Mouse (Mus musculus): ENCODE data around the gene Slc25a36. TPM values are rescaled to one million over a fixed set of nuclear protein-coding genes. Genes with fewer than 3 reads are reported as not detected.

The Slc25a36 gene
- polyA plus RNA-seq, 1 experiment from 2014 or later = 98.3 TPM

DNA sequence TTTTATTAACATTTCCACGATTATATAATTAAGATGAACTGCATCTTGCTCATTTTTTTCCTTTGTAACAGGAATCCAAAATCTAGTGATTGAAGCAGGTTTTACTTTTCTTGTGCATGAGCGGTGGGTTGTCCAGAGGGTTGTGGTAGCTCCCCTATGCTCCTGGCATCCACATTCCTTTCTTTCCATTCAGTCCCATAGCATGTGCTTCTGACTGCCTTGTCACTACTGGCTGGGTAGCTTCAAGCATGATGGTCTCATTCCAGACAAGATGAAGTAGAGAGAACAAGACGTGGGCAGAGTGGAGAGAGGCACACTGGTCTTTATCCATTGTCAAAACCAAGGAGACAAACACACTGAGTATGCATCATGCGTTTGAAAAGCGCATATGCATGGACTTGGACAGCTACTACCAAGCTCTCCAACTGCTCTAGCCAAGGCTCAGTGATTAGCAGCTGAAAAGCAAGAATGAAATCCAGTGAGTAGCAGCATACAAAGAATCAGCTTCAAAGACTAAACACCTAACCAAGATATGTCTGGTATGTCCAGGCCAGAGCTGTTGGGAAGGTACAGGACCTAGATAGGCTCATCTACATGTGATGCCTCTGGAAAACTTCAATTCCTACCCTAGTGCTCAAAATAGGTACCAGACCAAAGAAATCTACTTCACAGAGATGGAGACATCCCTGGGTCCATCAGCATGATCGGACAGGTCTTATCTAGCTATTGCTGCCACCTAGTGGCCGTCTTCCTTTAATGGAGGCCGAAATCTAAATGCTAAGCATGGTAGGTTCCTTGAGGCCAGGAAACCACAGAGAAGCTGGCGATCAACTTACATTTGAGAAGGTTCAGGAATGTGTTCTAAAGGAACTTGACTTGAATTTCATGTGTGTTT is 42.5 kb downstream of the Slc25a36 start:
- H3K9me3 ChIP-seq (replicated peaks) = no peaks in the 10 kb centered on the region
- H3K9ac ChIP-seq = no peak overlapping the region
- peaks cover 14% of the 10 kb centered on the region for H3K36me3 ChIP-seq
- no peaks in the 10 kb centered on the region for H3K27me3 ChIP-seq (replicated peaks)
- 53% methylated on average over 9 of the region's 9 CpGs for WGBS
- H3K27ac ChIP-seq (ENCODE audit: poor library complexity, severe bottlenecking) = no peak overlapping the region
- H3K4me2 ChIP-seq = no peak overlapping the region
- no peak overlapping the region for H3K4me3 ChIP-seq
- ATAC-seq (ENCODE audit: insufficient number of reproducible peaks, low FRiP score) = peak; percentile 33; the same call in 1 of the 2 replicates
- 0 out of 2 replicates have a peak, but pooled peaks cover 3% of the 10 kb centered on the region for H3K4me1 ChIP-seq (replicated peaks)

DNA sequence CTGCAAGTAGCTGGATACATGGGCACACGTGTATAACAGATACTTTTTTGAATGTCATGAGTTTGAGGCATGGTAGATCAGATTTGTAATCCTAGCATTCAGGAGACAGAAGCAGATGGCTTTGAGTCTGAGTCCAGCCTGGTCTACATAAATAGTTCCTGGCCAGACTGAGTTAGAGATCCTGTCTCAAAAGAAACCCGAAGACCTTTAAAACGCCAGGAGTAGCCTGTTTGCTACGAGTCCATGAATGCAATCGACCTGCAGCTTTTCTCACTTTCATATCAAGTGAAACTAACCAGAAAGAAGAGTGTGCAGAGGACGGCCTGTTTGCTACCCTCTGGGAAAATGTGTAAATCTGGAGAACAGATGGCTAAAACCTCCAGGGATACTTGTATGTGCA is 43.2 kb downstream of the Slc25a36 start:
- H3K36me3 ChIP-seq = peaks cover 12% of the 10 kb centered on the region; the same call in 1 of the 2 replicates
- H3K9ac ChIP-seq = no peak overlapping the region
- WGBS = 82% methylated on average over 6 of the region's 6 CpGs
- 0 out of 2 replicates have a peak, but pooled peaks cover 3% of the 10 kb centered on the region for H3K4me1 ChIP-seq (replicated peaks)
- no peak overlapping the region for H3K27ac ChIP-seq (ENCODE audit: poor library complexity, severe bottlenecking)
- no peak overlapping the region for H3K4me2 ChIP-seq
- no peak overlapping the region for H3K4me3 ChIP-seq
- ATAC-seq (ENCODE audit: insufficient number of reproducible peaks, low FRiP score) = no peak
- no peaks in the 10 kb centered on the region for H3K9me3 ChIP-seq (replicated peaks)
- no peaks in the 10 kb centered on the region for H3K27me3 ChIP-seq (replicated peaks)

DNA sequence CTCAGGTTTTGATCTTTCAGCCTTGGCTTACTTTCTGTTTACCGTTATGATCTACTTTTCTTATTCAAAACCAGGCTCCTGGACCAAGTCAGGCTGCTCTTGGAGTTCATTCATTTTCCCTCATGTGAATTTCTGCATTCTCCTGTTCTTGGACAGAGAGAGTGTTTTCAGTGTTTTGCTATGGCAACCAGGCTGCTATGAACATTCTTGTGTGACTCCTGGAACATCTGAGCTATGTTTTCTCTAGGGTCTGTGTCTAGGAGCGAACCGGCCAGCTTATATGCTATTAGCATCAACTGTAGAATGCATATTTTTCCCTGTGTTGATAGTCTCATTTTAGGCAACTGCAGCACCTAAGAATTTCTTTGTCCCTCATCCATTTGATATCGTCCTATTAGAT is 45.1 kb downstream of the Slc25a36 start:
- Histone ChIP-seq H3K36me3 (peaks cover 5% of the 10 kb centered on the region; the same call in 1 of the 2 replicates), H3K27ac (ENCODE audit: poor library complexity, severe bottlenecking) (no peak overlapping the region), H3K4me1 (replicated peaks) (peaks cover 9% of the 10 kb centered on the region), H3K9ac (no peak overlapping the region), H3K4me2 (no peak overlapping the region), H3K4me3 (no peak overlapping the region), H3K9me3 (replicated peaks) (no peaks in the 10 kb centered on the region), H3K27me3 (replicated peaks) (no peaks in the 10 kb centered on the region)
- ATAC-seq (ENCODE audit: insufficient number of reproducible peaks, low FRiP score) = no peak
- 78% methylated on average over 4 of the region's 4 CpGs for WGBS

DNA sequence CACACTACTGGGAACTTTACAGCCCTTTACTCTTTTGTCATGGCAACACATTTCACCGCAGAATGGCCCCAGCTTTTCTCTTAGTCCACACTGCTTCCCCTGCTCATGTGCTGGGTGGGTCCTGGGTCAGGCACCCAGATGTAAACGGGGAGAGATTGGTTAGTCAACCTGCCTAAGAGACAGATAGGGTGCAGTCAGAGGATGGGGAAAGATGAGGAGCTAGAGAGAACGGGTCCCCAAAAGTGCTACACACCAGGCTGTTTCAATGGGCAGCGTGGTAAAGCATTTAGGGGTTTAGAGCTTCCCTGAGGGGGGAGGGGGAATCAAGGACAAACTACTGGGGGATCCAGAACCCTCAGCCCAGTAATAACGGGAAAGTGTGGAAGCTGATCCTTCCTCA is 45.7 kb downstream of the Slc25a36 start:
- Histone ChIP-seq H3K9me3 (replicated peaks) (no peaks in the 10 kb centered on the region), H3K4me3 (no peak overlapping the region), H3K4me1 (replicated peaks) (peaks cover 13% of the 10 kb centered on the region), H3K9ac (no peak overlapping the region), H3K4me2 (no peak overlapping the region), H3K27ac (ENCODE audit: poor library complexity, severe bottlenecking) (no peak overlapping the region), H3K36me3 (peaks cover 5% of the 10 kb centered on the region; the same call in 1 of the 2 replicates), H3K27me3 (replicated peaks) (no peaks in the 10 kb centered on the region)
- WGBS = 78% methylated on average over 5 of the region's 5 CpGs
- no peak for ATAC-seq (ENCODE audit: insufficient number of reproducible peaks, low FRiP score)

DNA sequence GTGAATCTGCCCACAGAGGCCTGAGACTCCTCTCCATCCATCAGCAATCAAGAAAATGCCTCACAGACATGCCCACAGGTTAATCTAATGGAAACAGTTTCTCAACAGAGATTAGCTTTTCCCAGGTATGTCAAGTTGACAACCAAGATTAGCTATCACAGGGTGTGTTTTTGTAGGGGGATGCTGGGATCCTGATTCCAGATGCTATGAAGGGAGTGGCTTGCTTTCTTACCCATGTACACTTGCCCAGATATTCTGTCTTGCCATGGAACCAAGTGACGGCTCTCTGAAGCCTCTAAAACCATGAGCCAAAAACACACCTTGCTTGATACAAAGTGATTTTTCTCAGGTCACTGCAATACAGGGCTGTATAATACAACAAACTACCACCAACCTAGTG is 46.8 kb downstream of the Slc25a36 start:
- H3K4me2 ChIP-seq = no peak overlapping the region

DNA sequence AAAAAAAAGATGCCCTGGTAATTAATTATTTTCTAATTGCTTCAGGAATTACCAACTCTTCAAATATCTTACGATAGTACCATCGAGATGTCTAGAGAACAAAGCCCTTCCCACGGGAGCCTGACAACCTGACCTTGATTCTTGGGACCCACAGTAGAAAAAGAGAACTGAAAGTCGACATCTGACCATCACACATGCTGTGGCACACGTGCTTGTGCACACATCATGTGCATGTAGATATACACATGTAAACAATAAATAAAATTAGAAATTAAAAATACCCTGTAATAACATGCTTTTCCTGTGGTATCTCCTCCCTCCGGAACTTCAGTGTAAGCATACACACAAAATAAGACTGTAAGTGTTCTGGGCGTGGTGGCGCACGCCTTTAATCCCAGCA is 49.3 kb downstream of the Slc25a36 start:
- H3K9me3 ChIP-seq (replicated peaks) = no peaks in the 10 kb centered on the region
- H3K4me1 ChIP-seq (replicated peaks) = peaks cover 13% of the 10 kb centered on the region
- no peaks in the 10 kb centered on the region for H3K36me3 ChIP-seq
- no peak overlapping the region for H3K4me2 ChIP-seq
- no peaks in the 10 kb centered on the region for H3K27me3 ChIP-seq (replicated peaks)
- no peak overlapping the region for H3K27ac ChIP-seq (ENCODE audit: poor library complexity, severe bottlenecking)
- no peak overlapping the region for H3K9ac ChIP-seq
- H3K4me3 ChIP-seq = no peak overlapping the region
- ATAC-seq (ENCODE audit: insufficient number of reproducible peaks, low FRiP score) = no peak
- WGBS = 92% methylated on average over 9 of the region's 9 CpGs

More for the DNA sequence above, 46.8 kb downstream of the Slc25a36 start:
- Histone ChIP-seq H3K4me1 (replicated peaks) (peaks cover 13% of the 10 kb centered on the region), H3K9me3 (replicated peaks) (no peaks in the 10 kb centered on the region), H3K27ac (ENCODE audit: poor library complexity, severe bottlenecking) (no peak overlapping the region), H3K36me3 (peaks cover 5% of the 10 kb centered on the region; the same call in 1 of the 2 replicates), H3K4me3 (no peak overlapping the region), H3K27me3 (replicated peaks) (no peaks in the 10 kb centered on the region), H3K9ac (no peak overlapping the region)
- WGBS = 79% methylated on average over 1 of the region's 1 CpGs
- no peak for ATAC-seq (ENCODE audit: insufficient number of reproducible peaks, low FRiP score)

DNA sequence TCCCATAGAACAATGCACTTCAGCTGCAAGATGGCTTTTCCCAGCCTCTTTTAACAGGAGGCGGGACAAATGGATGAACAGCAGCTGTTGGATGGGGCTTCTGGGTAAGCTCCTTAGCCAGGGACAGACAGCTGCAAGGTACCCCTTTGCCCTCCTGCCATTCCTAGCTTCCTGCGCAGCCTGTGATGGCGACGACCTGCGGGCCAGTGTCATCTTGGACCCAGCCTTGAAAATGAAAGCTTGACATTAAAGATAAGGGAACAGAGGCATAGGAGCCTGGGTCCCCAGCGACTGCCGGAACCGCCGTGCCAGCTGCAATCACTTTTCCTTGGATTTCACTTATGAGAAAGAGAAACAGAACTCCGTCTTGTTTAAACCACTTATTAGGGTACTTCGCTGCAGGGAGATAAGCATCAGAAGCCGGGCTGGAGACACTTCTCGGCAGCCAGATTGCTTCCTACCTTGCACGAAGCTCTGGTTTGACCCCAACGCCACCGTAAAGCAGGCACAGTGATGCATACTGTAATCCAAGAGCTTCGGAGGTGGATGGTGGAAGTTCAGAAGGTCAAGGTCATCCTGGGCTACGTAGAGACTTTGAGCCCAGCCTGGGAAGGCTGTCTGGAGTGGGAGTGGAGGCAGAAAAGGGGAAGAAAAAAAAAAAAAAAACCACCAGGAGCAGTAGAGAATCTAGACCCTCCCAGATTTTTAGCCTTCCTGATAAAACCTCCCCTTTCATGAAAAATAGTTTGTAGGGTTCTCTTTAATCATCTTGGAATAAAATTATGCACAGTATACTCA is 54.2 kb downstream of the Slc25a36 start:
- ATAC-seq (ENCODE audit: insufficient number of reproducible peaks, low FRiP score) = no peak
- H3K4me1 ChIP-seq (replicated peaks) = peaks cover 24% of the 10 kb centered on the region
- H3K27ac ChIP-seq (ENCODE audit: poor library complexity, severe bottlenecking) = no peak overlapping the region
- H3K9ac ChIP-seq = no peak overlapping the region
- peak overlapping the region; percentile 59 for H3K4me2 ChIP-seq
- H3K4me3 ChIP-seq = peak overlapping the region; percentile 25
- H3K27me3 ChIP-seq (replicated peaks) = no peaks in the 10 kb centered on the region
- WGBS = 35% methylated on average over 18 of the region's 18 CpGs
- H3K36me3 ChIP-seq = no peaks in the 10 kb centered on the region
- no peaks in the 10 kb centered on the region for H3K9me3 ChIP-seq (replicated peaks)

DNA sequence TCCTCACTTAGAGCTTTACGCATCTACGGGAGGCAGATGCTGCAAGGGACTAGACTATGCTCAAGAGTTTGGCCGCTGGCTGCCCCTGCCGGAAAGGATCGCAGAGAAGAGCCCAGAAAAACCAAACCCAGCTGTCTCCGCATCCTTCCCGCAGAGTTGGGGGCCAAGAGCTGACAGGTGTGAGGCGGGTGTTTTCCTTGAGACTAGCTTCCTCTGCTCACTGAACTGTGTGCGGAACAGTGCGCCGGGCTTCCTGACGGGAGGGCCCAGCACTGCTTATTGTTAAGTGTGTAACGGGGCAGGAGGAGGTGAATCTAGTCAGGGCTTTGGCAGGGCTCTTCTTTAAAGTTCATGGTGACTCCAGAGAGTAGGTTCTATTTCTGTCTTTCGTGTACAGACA is 55.1 kb downstream of the Slc25a36 start:
- no peaks in the 10 kb centered on the region for H3K36me3 ChIP-seq
- H3K27ac ChIP-seq (ENCODE audit: poor library complexity, severe bottlenecking) = no peak overlapping the region
- H3K4me3 ChIP-seq = no peak overlapping the region
- peaks cover 19% of the 10 kb centered on the region for H3K4me1 ChIP-seq (replicated peaks)
- H3K9ac ChIP-seq = no peak overlapping the region
- ATAC-seq (ENCODE audit: insufficient number of reproducible peaks, low FRiP score) = no peak
- peak overlapping the region; percentile 2; the same call in 1 of the 2 replicates for H3K4me2 ChIP-seq
- no peaks in the 10 kb centered on the region for H3K9me3 ChIP-seq (replicated peaks)
- 61% methylated on average over 14 of the region's 14 CpGs for WGBS
- no peaks in the 10 kb centered on the region for H3K27me3 ChIP-seq (replicated peaks)

DNA sequence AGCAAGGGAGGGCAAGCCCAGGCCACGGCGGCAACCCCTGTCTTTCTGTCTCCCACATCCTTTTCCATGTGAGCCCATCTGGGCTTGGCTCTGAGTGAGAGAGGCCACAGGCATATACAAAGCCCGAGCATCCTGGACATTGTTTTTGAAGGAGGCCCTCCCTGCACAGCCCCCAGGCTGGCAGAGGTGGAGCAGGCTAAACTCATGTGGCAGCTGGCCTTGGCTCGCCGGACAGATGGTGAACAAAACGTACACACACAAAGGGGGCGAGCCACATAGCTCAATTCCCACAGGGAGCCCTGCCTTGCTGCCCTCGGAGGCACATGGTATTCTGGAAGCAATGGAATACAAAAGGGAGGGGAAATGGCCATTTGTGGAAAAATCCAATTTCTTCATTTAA is 59.8 kb downstream of the Slc25a36 start:
- peaks cover 6% of the 10 kb centered on the region for H3K4me1 ChIP-seq (replicated peaks)
- no peak for ATAC-seq (ENCODE audit: insufficient number of reproducible peaks, low FRiP score)
- H3K4me3 ChIP-seq = no peak overlapping the region
- WGBS = 67% methylated on average over 8 of the region's 8 CpGs
- no peak overlapping the region for H3K4me2 ChIP-seq
- no peaks in the 10 kb centered on the region for H3K36me3 ChIP-seq
- 0 out of 2 replicates have a peak, but pooled peaks cover 3% of the 10 kb centered on the region for H3K9me3 ChIP-seq (replicated peaks)
- H3K27me3 ChIP-seq (replicated peaks) = no peaks in the 10 kb centered on the region
- no peak overlapping the region for H3K27ac ChIP-seq (ENCODE audit: poor library complexity, severe bottlenecking)
- no peak overlapping the region for H3K9ac ChIP-seq

DNA sequence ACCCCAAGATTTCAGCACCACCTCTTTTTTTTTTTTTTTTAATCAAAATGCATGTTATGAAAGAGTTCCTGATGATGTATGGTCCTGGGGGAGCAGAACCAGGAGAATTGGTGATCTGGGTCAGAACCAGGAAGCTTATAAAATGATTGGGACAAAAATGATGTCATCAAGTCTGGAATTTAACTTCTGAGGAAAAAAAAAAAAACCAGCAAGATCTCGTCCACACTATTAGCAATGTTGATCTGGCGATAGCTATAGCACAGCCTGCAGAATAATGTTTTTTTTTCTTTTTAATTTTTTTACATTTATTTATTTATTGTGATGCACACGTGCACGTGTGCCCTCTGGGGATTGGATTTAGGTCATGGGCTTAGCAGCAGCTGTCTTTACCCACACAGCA is 64.7 kb downstream of the Slc25a36 start:
- no peak for ATAC-seq (ENCODE audit: insufficient number of reproducible peaks, low FRiP score)
- H3K9ac ChIP-seq = no peak overlapping the region
- no peaks in the 10 kb centered on the region for H3K4me1 ChIP-seq (replicated peaks)
- WGBS = 78% methylated on average over 4 of the region's 4 CpGs
- no peak overlapping the region for H3K27ac ChIP-seq (ENCODE audit: poor library complexity, severe bottlenecking)
- no peaks in the 10 kb centered on the region for H3K27me3 ChIP-seq (replicated peaks)
- 0 out of 2 replicates have a peak, but pooled peaks cover 3% of the 10 kb centered on the region for H3K9me3 ChIP-seq (replicated peaks)
- H3K4me3 ChIP-seq = no peak overlapping the region
- no peaks in the 10 kb centered on the region for H3K36me3 ChIP-seq
- H3K4me2 ChIP-seq = no peak overlapping the region

DNA sequence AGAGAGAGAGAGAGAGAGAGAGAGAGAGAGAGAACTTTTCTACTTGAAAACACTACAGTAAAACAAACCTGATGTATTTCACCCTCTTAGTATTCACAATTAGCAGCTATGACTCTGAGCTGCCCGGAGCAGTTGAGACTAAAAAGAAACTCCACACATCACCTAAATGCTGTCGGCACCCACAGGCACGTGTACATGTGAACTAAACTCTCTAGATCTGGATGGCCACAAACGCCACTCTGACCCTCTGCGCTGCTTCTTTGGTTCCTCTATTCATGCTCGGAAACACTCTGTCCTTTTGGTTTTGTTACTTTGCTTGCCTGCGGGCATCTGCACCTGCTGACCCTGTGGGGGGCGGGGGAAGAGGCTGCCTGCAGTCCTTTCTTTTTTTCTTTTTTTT is 69.3 kb downstream of the Slc25a36 start:
- no peak overlapping the region for H3K9ac ChIP-seq
- ATAC-seq (ENCODE audit: insufficient number of reproducible peaks, low FRiP score) = no peak
- no peaks in the 10 kb centered on the region for H3K27me3 ChIP-seq (replicated peaks)
- WGBS = 72% methylated on average over 8 of the region's 8 CpGs
- H3K9me3 ChIP-seq (replicated peaks) = no peaks in the 10 kb centered on the region
- no peak overlapping the region for H3K27ac ChIP-seq (ENCODE audit: poor library complexity, severe bottlenecking)
- H3K4me1 ChIP-seq (replicated peaks) = no peaks in the 10 kb centered on the region
- no peaks in the 10 kb centered on the region for H3K36me3 ChIP-seq
- H3K4me3 ChIP-seq = no peak overlapping the region
- no peak overlapping the region for H3K4me2 ChIP-seq
